18 mouse cellular contexts compared by ENCODE assay signal in genomic region chr15:27684813-27685212, GRCm38 (mm10). TPM values are rescaled to one million over a fixed set of nuclear protein-coding genes. Genes with fewer than 3 reads are reported as not detected.
DNase-seq lines count a peak whose midpoint lies in the region; TF ChIP-seq lines count a peak whose summit lies in the region.
"Had no signal": no experiment of that assay in that cellular context is flagged by ENCODE, and none has a peak within 500 bp of the region (broad histone marks: within the 10 kb centered on the region; RNA-seq: fewer than 3 reads in every experiment).

No protein-coding gene starts in this region.

- no peaks in the 10 kb centered on the region for H3K79me2 ChIP-seq in heart, adult 2 months (replicated peaks; ENCODE audit: control insufficient read depth, insufficient read depth, low read length)

- TF ChIP-seq POLR2A in heart, adult 2 months (IDR thresholded peaks at IDR 0.05; ENCODE audit: insufficient read depth, low read depth, low read length): no peak

- DNase-seq in heart, adult 11 months: peak; percentile 78
- DNase-seq in heart, adult 2 months: no peak
- peak; percentile 38 for DNase-seq in right cerebral cortex, adult 18-20 months
- no peak for DNase-seq in right cerebral cortex, postnatal 25 days
- peak; percentile 80 for DNase-seq in telencephalon, adult 2 months (ENCODE audit: low read depth, low spot score)
- DNase-seq in kidney, adult 11 months: no peak
- DNase-seq: adrenal gland, adult 2 months; adrenal gland, postnatal 10 days; adrenal gland, postnatal 25 days; cerebellum, adult 11-12 months; cerebellum, adult 2 months; cerebellum, adult 9-10 months; cerebellum, postnatal 10 days; cerebellum, postnatal 25 days had no signal

- peaks cover 2% of the 10 kb centered on the region for H3K27me3 ChIP-seq in heart, adult 2 months (ENCODE audit: control insufficient read depth, insufficient read depth, low read length)
- H3K27me3 ChIP-seq: forebrain, embryonic 13.5 days; forebrain, embryonic 15.5 days had no signal

- no peak overlapping the region for H3K9ac ChIP-seq in heart, adult 2 months (ENCODE audit: low read depth, low read length)
- H3K9ac ChIP-seq: embryonic facial prominence, embryonic 12.5 days; forebrain, embryonic 13.5 days; forebrain, embryonic 15.5 days had no signal

- no peak overlapping the region for H3K4me3 ChIP-seq in heart, adult 2 months
- H3K4me3 ChIP-seq: embryonic facial prominence, embryonic 10.5 days; embryonic facial prominence, embryonic 12.5 days; forebrain, embryonic 13.5 days; forebrain, embryonic 15.5 days had no signal

- TF ChIP-seq CTCF in heart, adult 2 months (IDR thresholded peaks at IDR 0.05): no peak

- peaks cover 4% of the 10 kb centered on the region for H3K4me1 ChIP-seq in heart, adult 2 months (ENCODE audit: control insufficient read depth, insufficient read depth, low read length)

- no peak for TF ChIP-seq EP300 in heart, adult 2 months (IDR thresholded peaks at IDR 0.05; ENCODE audit: insufficient read depth, low read depth, low read length)

- intact Hi-C loops in heart, adult 2 months (cut with DNase I): no loop called here

- H3K27ac ChIP-seq in heart, adult 2 months: no peak overlapping the region
- H3K27ac ChIP-seq: embryonic facial prominence, embryonic 10.5 days; embryonic facial prominence, embryonic 12.5 days; forebrain, embryonic 13.5 days; forebrain, embryonic 15.5 days had no signal

- WGBS in heart, adult 2 months: 79% methylated on average over 7 of the region's 7 CpGs

- H3K36me3 ChIP-seq in heart, adult 2 months (ENCODE audit: control insufficient read depth, insufficient read depth, low read length): no peaks in the 10 kb centered on the region
- H3K36me3 ChIP-seq: embryonic facial prominence, embryonic 10.5 days; embryonic facial prominence, embryonic 12.5 days; forebrain, embryonic 15.5 days had no signal

RNA-seq across cellular contexts. Expression of gene Otulinl, which starts 3.4 kb away (rescaled TPM):
- total RNA-seq in heart, adult 2 months (2021): 1 to 10 TPM; 1.9 to 3.0 TPM
- polyA plus RNA-seq in heart, adult 2 months (2012; rRNA removed): 1.5 and 1.9 TPM in 2 replicates

RNA-seq across cellular contexts. Expression of gene Otulin, which starts 54.3 kb away (rescaled TPM):
- total RNA-seq in heart, adult 2 months (2021): 10 to 100 TPM; 24.6 to 26.1 TPM
- 18.7 and 22.5 TPM in 2 replicates for polyA plus RNA-seq in heart, adult 2 months (2012; rRNA removed)

Comparison
In these comparisons a context has a peak if more than half of its experiments do, and no peak if none do; other contexts are left out.
1. DNase-seq: peak in heart, adult 11 months (single experiment), right cerebral cortex, adult 18-20 months (single experiment) and telencephalon, adult 2 months (single experiment); none in heart, adult 2 months (0 of 2), right cerebral cortex, postnatal 25 days (single experiment) and kidney, adult 11 months (single experiment).